Mouse (Mus musculus) spleen, postnatal 14 days (tissue): ENCODE data around the gene Gm11213.

Source experiments
- DNase-seq, 2 experiments: peaks; one replicate each; pipeline ENCODE4 v3.0.0; 2021 to 2022; ENCODE audit warnings: low spot score in 2 of 2

The Gm11213 gene

DNA sequence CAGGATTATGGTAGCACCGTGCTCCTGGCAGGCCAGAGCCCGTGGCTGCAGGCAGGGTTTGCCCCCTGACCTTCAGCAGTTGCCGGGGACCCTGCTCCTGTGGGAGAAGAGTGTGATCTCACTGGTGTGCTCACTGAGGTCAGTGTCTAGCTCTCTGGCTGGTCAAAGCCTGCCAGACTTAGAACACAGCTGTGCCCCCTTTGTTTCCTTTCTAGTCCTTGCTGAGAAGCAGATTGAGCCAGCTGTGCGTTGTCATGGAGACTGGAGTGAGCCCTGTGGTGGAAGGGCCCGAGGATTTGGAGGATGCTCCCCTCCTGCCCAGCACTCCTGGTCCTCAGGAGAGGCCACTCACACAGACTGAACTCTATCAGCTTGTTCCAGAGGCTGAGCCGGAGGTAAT is 25.0 kb downstream of the Gm11213 start:
- no peak for DNase-seq

- no peak for DNase-seq
Measured at GRCm38 (mm10) chr4:63579649-63580048, 25.4 kb downstream of the Gm11213 start.

DNA sequence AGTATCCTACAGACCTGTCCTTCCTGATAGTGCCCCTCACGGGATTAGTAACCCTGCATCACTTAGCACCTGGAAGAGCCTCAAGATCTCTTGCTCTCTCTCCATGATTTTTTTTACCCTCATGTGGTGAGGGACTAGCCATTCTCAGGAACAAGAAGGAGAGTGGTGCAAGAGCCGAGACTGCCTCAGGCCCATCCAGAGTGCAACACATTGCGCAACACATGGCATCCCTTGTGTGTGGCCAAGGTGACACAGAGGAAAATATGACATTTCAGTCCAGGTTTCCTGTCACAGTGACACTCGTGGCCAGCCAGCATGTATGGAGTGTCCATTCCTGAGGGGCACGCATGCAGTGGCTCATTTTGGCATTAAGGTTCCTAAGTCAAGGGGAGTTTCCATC is 32.4 kb downstream of the Gm11213 start:
- DNase-seq, result no peak

DNA sequence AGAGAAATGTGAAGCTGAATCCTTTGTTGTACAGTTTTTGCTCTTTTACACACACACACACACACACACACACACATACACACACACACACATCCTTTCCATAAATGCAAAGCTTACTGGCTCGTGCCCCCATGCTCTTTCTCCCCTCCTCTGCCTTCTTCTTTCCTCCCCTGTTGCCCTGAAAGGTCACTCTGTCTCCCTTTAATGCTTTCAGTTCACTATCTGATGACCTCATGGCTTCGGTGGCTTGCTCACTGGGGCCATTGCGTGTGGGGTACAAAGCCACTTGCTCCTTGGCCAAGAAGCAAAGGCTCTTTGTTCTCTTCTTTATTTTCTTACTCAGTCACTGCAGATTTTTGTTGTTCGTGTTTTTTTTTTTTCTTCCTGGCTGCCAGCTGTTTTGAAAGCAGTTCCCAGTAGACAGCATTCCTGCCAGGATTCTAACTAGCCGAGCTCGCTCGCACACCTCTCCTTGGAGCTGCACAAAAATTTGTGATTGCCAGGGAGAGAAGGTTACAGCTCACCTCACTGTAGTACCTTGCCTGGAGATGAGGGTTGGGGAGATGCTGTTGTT is 34.8 kb downstream of the Gm11213 start:
- no peak for DNase-seq

DNA sequence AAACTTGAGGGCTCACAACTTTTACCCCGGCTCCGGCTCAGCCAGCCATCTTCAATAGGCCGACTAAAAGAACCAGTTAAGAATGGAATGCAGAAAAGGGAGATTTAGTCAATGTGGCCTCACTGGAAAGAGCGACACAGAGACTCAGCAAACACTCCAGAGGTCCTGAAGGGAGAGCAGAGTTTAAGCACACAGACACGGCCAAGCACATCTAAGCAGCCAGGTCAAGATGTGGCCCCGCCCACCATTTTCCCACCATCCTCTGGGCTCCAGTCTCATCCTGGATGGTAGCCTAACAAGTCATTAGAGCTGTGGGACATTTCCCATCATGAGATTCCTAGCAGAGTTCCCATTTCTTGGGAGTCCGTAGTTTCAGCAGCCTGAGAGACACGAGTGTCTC is 35.7 kb downstream of the Gm11213 start:
- no peak for DNase-seq

DNA sequence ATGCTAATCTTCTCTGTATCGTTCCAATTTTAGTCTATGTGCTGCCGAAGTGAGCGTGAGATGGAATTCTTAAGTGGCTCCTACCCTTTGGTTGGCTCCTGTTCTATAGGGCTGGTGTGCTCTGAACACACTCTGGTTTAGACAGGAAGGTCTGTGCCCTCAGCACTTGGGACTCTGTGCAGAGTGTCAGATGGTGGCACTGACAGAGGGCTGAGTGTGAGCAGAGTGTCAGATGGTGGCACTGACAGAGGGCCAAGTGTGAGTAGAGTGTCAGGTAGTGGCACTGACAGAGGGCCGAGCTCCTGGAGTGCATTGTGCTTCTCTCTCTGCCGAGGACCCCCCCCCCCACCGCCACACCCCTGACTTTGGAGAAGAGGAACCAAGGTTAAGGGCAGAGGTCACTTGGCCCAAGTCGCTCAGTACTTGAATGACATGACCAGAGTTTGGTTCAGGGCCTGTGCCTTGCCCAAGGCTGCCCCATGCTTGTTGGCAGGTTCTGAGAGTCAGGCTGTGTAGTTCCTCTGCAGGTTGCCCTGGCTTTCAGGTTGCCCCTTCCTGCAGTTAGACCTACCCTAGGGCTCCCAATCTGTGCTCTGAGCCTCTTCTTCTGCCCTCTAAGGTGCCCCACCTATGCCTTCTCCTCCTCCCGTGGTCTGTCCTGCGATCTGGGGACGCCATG is 37.2 kb downstream of the Gm11213 start:
- DNase-seq, result no peak

- no peak for DNase-seq
Measured at GRCm38 (mm10) chr4:63562742-63563141, 42.3 kb downstream of the Gm11213 start.

DNA sequence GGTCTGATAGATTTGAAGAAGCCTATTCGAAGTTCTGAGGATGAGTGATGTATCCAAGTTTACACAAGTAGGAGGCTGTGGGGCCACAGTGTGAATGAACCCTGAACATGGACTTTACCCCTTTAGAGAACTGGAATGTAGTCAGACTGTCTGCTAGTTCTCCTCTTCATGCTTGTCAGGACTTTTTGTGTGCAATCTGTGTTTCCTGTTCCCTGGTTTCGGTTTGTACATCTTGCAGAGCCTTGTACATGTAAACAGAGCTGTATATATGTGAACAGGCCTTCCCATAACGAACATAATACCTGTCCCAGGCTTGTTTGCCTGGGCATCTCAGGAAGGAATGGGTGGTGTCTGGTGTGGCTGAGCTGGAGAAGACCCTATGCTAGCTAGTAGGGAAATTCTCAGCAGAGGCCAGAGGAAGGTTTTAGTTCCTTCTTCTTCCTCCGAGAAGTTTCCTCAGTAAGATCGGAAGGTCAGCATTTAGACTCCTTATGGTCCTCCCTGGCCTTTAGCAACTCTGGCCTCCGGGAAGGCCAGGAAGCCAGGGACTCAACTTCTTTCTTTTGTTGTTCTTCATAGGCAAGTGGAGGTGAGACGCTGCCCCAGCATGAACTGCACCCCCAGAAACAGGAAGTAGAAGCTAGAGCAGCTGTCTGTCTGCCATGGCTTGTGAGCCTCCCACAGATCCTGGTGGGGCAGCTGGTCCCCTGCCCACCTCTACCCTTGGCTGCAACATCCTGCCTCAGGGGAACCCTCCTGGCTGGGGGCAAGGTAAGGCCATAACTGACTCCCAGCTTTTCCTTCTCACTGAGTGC is 43.0 kb downstream of the Gm11213 start:
- no peak for DNase-seq

GRCm38 (mm10) chr4:63560079-63560478 is 45.0 kb downstream of the Gm11213 start:
- DNase-seq, result no peak

- DNase-seq, result no peak
Measured at GRCm38 (mm10) chr4:63559127-63559697, 45.8 kb downstream of the Gm11213 start.

DNA sequence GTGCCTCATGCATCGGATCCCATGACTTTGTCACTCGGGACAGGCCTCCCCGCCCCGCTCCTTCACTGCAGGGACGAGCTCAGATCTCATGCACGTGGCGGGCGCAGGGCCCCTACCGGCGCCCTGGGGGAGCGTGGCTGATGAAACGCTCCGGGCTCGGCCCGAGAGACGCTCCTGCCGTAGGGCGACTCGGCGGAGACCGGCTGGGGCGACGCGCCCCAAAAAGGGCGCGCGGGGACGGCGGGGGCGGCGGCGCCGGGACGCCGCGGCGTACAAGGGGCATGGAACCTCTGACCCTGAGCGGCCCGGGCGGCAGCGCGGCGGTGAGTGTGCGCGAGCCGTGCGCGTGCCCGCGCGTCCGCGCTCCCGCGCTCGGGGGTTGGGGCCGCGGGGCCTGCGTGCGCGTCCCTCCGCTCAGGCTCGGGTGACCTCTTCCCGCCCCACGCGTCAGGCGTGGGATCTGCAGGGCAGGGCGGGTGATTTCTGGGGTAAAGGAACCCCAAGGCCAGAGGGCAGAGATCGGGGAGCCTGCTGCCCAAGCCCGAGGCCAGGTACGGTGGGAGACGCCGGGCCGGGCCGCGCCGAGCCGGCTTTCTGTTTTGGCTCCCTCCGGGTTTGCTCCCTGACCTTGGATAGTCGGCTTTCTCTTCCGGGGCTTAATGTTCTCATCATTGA is 46.5 kb downstream of the Gm11213 start, which contains the start of gene Tmem268:
TSS of gene Tmem268 (plus strand) at position 375 of the 675 bp plus-strand sequence.
- peak; percentile 50 to 70 for DNase-seq

DNA sequence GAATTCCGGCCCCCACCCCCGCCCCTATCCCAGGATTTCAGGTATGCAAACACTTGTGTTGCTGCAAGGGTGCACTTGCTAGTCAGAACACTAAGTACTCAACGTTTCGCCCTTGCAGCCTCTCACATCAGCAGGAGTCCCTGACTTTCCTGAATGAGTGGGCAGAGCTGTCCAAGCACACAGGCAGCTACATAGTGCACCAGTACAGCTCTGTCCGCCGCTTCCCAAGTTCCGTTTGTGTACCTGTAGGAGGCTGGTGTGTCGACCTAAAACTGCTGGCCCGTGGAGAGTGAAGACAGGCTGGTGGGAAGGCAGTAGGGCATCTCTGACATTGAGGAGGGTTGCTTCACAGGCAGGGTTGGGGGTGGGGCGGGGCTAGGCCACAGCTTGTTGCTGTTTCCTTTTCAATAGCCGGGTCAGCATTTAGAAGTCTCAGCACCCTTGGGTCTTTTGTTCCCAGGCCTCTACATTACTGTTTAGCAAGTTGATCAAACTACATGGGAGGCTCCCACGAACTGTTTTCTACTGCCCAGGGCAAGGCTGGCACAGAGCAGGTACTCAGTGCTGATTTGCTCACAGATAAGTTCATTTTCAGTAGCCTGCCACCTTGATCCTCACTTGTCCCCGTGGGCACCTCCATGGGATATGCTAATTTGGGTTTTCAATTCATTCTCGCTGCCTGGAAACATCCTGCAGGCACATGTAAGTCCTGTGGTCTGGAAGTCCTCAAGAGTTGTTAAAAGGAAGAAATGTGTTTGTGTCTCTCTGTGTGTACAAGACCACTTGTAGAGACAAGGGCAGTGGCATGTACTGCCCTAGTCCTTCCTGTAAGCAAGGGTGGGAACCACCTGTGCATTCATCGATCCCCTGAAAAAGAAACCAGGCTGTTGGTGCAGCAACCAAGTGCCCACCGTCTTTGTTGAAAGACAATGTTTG is 47.7 kb downstream of the Gm11213 start:
- DNase-seq, result no peak

- no peak for DNase-seq
Measured at GRCm38 (mm10) chr4:63556665-63557064, 48.4 kb downstream of the Gm11213 start.

DNA sequence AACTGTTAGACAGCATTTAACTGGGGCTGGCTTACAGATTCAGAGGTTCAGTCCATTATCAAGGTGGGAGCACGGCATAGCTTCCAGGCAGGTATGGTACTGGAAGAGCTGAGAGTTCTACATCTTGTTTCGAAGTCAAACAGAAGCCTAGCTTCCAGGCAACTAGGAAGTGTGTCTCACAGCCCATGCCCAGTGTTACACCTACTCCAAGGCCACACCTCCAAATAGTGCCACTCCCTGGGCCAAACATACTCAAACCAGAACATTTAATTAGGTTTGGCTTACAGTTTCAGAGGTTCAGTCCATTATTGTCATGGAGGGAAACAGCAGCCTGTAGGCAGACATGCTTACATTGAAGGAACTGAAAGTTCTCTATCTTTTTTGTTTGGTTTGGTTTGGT is 50.0 kb downstream of the Gm11213 start:
- no peak for DNase-seq

DNA sequence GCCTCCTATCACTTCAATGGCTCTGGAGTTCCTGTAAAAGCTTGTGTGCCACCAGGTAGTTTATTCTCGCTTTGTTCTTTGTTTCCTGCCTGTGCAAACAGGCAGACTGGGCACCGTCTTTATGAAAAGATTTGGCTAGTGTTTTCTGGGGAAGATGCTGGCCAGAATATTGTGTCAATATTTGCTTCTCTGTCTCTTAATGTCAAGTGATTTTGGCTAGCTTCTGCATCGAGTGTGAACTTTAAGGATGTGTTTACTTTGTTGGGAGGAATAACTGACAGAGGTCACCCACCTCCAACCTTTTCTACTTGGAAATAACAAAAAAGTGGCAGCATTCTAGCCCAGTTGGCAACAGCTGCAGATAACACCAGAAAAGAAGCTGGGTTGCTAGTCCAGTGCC is 50.4 kb downstream of the Gm11213 start:
- DNase-seq, result no peak

DNA sequence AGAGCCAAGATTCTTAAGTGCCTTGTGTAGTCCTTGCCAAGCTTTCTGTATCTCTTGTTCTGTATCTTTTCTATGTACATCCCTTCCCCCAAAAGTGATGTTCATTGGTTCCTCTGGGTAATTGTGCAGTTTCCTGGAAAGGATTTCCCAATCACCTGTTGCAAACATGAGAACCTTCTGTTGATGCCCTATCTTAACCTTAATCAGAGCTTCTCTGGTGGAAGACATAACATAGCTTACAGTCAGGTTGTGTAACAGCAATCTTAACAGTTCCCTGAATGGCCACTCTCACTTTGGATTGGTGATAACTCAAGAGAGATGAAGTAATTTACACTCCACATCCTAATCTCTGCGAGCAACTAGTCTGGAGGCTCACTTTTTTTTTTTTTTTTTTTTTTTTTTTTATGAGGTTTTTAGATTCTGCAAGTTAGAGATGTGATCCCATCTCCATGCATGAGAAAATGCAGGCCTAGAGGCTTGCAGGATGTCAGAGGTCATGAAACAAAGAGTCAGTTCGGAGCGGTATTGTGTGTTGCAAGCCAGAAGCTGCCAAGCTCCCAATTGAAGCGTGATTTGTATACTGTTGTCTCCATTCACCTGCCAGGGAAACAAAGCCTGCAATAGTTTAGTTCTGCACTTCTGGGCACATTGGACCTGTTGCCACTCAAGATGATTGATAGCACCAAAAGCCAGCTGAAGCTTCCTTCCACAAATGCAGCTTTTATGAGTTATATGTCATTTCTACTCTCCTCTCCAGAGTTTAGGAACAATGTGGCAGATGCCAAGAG is 51.1 kb downstream of the Gm11213 start:
- no peak for DNase-seq

DNA sequence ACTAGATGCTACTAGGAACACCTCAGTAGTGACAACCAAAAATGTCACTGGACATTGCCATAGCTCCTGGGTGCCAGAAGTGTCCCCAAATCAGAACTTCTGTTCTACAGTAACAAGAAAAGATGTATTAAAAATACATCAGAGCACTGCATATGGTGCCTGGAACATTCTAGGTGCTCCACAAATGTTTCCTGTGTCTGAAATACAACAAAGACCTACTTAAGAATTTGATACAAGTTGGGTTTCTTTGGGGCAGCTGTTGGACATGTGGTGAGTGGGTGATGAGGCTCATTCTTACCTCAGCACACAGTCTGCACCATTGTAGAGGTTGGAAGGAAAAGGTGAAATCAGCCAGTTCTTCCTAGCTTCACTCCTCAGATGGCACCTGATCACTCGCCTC is 52.2 kb downstream of the Gm11213 start:
- no peak for DNase-seq

DNA sequence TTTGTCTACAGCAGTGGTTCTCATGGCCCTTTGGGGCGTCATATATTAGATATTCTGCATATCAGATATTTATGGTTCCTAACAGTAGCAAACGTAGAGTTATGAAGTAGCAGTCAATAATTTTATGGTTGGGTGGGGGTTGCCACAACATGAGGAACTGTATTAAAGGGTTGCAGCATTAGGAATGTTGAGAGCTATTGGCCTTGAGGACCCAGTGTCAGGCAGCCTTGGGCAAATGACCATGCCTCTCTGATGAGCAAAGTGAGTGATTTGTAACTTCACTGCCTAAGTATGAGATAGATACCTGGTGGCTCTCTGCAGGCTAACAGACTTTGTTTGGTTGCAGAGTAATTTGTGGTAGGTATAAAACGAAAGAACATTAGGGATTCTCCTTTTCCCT is 54.2 kb downstream of the Gm11213 start:
- no peak for DNase-seq

DNA sequence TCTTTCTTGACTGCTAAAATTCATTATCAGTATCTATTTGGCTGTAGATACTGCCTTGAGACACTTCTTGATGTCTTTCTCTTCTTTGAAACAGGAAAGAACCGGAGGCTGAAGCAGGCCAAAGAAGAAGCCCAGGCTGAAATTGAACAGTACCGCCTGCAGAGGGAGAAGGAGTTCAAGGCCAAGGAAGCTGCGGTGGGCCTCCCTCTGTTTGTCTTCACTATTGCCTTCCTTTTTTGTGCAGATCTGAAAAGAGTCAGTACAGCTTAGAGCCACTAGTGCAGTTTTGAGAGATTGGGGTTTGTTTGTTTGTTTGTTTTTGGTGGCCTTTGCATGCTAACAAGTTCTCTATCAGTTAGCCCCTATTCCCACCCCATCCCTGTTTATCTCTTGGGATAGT is 56.6 kb downstream of the Gm11213 start:
- DNase-seq, result no peak

GRCm38 (mm10) chr4:63547799-63548198 is 57.3 kb downstream of the Gm11213 start:
- no peak for DNase-seq
